ENCODE assay signal across 7 mouse cellular contexts in genomic region chr7:71705426-71706050, GRCm38 (mm10).
A peak's percentile ranks its signal among the peaks of the same experiment; 100 is the strongest.
DNase-seq lines count a peak whose midpoint lies in the region; ATAC-seq and TF ChIP-seq lines count a peak whose summit lies in the region.

No protein-coding gene starts in this region.

- no peaks in the 10 kb centered on the region for H3K9me3 ChIP-seq in hindbrain, embryonic 15.5 days
- H3K9me3 ChIP-seq in midbrain, postnatal 0 days (ENCODE audit: low read length), result no peaks in the 10 kb centered on the region

- H3K36me3 ChIP-seq in hindbrain, embryonic 15.5 days, result no peaks in the 10 kb centered on the region
- H3K36me3 ChIP-seq in midbrain, postnatal 0 days (ENCODE audit: insufficient read depth, low read length), result no peaks in the 10 kb centered on the region

- H3K27me3 ChIP-seq in hindbrain, embryonic 15.5 days, result no peaks in the 10 kb centered on the region
- H3K27me3 ChIP-seq in midbrain, postnatal 0 days (ENCODE audit: insufficient read depth, low read length), result no peaks in the 10 kb centered on the region

- DNase-seq in adrenal gland, adult 8-10 months, result peak; percentile 37
- peak; percentile 20 to 52 for DNase-seq in cerebellum, postnatal 4 days (ENCODE audit: low spot score in 2 of 2)
- peak; percentile 41 for DNase-seq in gastrocnemius, postnatal 10 days
- DNase-seq in liver, result peak; percentile 52
- peak; percentile 38 for DNase-seq in midbrain, postnatal 0 days (ENCODE audit: low spot score)
- DNase-seq in urinary bladder, adult 18-20 months (ENCODE audit: low spot score in 2 of 2), result peak; percentile 1 to 3

- no peak for TF ChIP-seq CTCF in midbrain, postnatal 0 days (IDR thresholded peaks at IDR 0.05)

- 0 out of 2 replicates have a peak, but pooled peaks cover 13% of the 10 kb centered on the region for H3K4me1 ChIP-seq in hindbrain, embryonic 15.5 days (replicated peaks)
- H3K4me1 ChIP-seq in midbrain, postnatal 0 days (ENCODE audit: insufficient read depth, low read length), result no peaks in the 10 kb centered on the region

- H3K9ac ChIP-seq in hindbrain, embryonic 15.5 days, result peak overlapping the region; percentile 86
- peak overlapping the region; percentile 81 for H3K9ac ChIP-seq in midbrain, postnatal 0 days (replicated peaks; ENCODE audit: low read length, poor library complexity, severe bottlenecking)

- peak overlapping the region; percentile 76 for H3K27ac ChIP-seq in hindbrain, embryonic 15.5 days (replicated peaks)
- peak overlapping the region; percentile 33; the same call in 1 of the 2 replicates for H3K27ac ChIP-seq in midbrain, postnatal 0 days (ENCODE audit: low read depth, low read length)

- peak overlapping the region; percentile 59 for H3K4me3 ChIP-seq in hindbrain, embryonic 15.5 days
- peak overlapping the region; percentile 44 for H3K4me3 ChIP-seq in midbrain, postnatal 0 days (ENCODE audit: low read depth, low read length)

- peak; percentile 88 for ATAC-seq in hindbrain, embryonic 15.5 days (ENCODE audit: low FRiP score, low read depth)
- peak; percentile 84 for ATAC-seq in midbrain, postnatal 0 days (ENCODE audit: low FRiP score)

- WGBS in hindbrain, embryonic 15.5 days, result under 1% methylated on average over 59 of the region's 59 CpGs
- WGBS in midbrain, postnatal 0 days, result under 1% methylated on average over 42 of the region's 59 CpGs

- peak overlapping the region; percentile 94 for H3K4me2 ChIP-seq in hindbrain, embryonic 15.5 days
- peak overlapping the region; percentile 84 for H3K4me2 ChIP-seq in midbrain, postnatal 0 days (ENCODE audit: low read depth, low read length, poor library complexity, severe bottlenecking)

Comparison
In these comparisons a context has a peak if more than half of its experiments do, and no peak if none do; other contexts are left out.
1. Peak in every context shown above with its lines: DNase-seq, ATAC-seq, H3K4me3 ChIP-seq and H3K27ac ChIP-seq.
2. DNase-seq: peak in every context shown above with its lines; median percentile 52 in liver; 41 in gastrocnemius, postnatal 10 days; 38 in midbrain, postnatal 0 days; 37 in adrenal gland, adult 8-10 months; 36 in cerebellum, postnatal 4 days; 2 in urinary bladder, adult 18-20 months.